Mouse (Mus musculus) G1E (cell line): ENCODE data around the gene Tm7sf3.

Source experiments
- CTCF ChIP-seq: IDR thresholded peaks from 2 replicates; pipeline ENCODE4 v1.5.1; 2012; ENCODE audit warnings: low read depth, low read length, inconsistent platforms, mixed read lengths
- POLR2AphosphoS5 ChIP-seq: IDR thresholded peaks from 2 replicates; pipeline ENCODE4 v1.6.1; 2012; ENCODE audit warnings: low read depth, low read length, inconsistent platforms; ENCODE audit not compliant: insufficient replicate concordance

GRCm38 (mm10) chr6:146636482-146636881, 6.1 kb downstream of the Tm7sf3 start:
- no peak for TF ChIP-seq CTCF
- TF ChIP-seq POLR2AphosphoS5 = no peak
